Mouse (Mus musculus) bone marrow macrophage, adult 2 months (primary cell): ENCODE data around the gene Exoc7. TPM values are rescaled to one million over a fixed set of nuclear protein-coding genes. Genes with fewer than 3 reads are reported as not detected.

ENCODE experiments used
- H3K27ac ChIP-seq: 2 replicates; pipeline ENCODE4 v1.5.1; 2012; ENCODE audit warnings: low read depth, low read length; ENCODE audit not compliant: insufficient read depth
- H3K4me1 ChIP-seq: 2 replicates; pipeline ENCODE4 v1.6.1; 2012; ENCODE audit warnings: low read length; ENCODE audit not compliant: control insufficient read depth, insufficient read depth
- H3K4me3 ChIP-seq: 2 replicates; pipeline ENCODE4 v1.5.1; 2012; ENCODE audit warnings: mild to moderate bottlenecking, low read length, moderate library complexity; ENCODE audit not compliant: insufficient read depth
- CTCF ChIP-seq: IDR thresholded peaks from 2 replicates; pipeline ENCODE4 v1.5.1; 2012; ENCODE audit warnings: low read depth, mild to moderate bottlenecking, low read length, moderate library complexity
- POLR2A ChIP-seq: IDR thresholded peaks from 2 replicates; pipeline ENCODE4 v1.6.1; 2012; ENCODE audit warnings: mild to moderate bottlenecking, low read depth, low read length, borderline replicate concordance
- polyA plus RNA-seq: library from polyadenylated mRNA; stranded (reverse); fragments of >200 nt; gene quantifications from 2 replicates; pipeline ENCODE4 v1.2.4, GENCODE M21; 2012; ENCODE audit not compliant: missing spikeins, insufficient read depth, insufficient read length

Exoc7 gene
- polyA plus RNA-seq, result 71.8 and 88.2 TPM in 2 replicates

GRCm38 (mm10) chr11:116307019-116307725 lies at the start of gene Exoc7:
Gene Exoc7, minus strand, starts transcription at chr11:116307233.
- Histone ChIP-seq H3K4me1 (0 out of 2 replicates have a peak, but pooled peaks cover 3% of the 10 kb centered on the region), H3K4me3 (peak within 1 kb of the TSS; percentile 93), H3K27ac (0 out of 2 replicates have a peak within 1 kb of the TSS, but pooled peaks have one; percentile 9)
- TF ChIP-seq CTCF (no peak), POLR2A (no peak)

GRCm38 (mm10) chr11:116354521-116354920 lies 47.5 kb upstream of the Exoc7 start:
- no peak overlapping the region for H3K4me3 ChIP-seq
- H3K27ac ChIP-seq, result no peak overlapping the region
- TF ChIP-seq CTCF (no peak), POLR2A (no peak)

GRCm38 (mm10) chr11:116353535-116353934 lies 46.5 kb upstream of the Exoc7 start:
- Histone ChIP-seq H3K27ac (no peak overlapping the region), H3K4me3 (no peak overlapping the region), H3K4me1 (no peaks in the 10 kb centered on the region)
- TF ChIP-seq POLR2A, result no peak
- TF ChIP-seq CTCF, result no peak

More at GRCm38 (mm10) chr11:116354521-116354920, 47.5 kb upstream of the Exoc7 start:
- H3K4me1 ChIP-seq, result no peaks in the 10 kb centered on the region

GRCm38 (mm10) chr11:116351294-116351693 lies 44.3 kb upstream of the Exoc7 start:
- TF ChIP-seq CTCF (no peak), POLR2A (no peak)
- no peak overlapping the region for H3K27ac ChIP-seq
- H3K4me1 ChIP-seq, result no peaks in the 10 kb centered on the region
- no peak overlapping the region for H3K4me3 ChIP-seq

- no peak overlapping the region for H3K27ac ChIP-seq
- TF ChIP-seq POLR2A, result no peak
- TF ChIP-seq CTCF, result no peak
- no peak overlapping the region for H3K4me3 ChIP-seq
- no peaks in the 10 kb centered on the region for H3K4me1 ChIP-seq
Observed at GRCm38 (mm10) chr11:116347955-116348354, 40.9 kb upstream of the Exoc7 start.

GRCm38 (mm10) chr11:116347012-116347411 lies 40.0 kb upstream of the Exoc7 start:
- H3K4me1 ChIP-seq, result no peaks in the 10 kb centered on the region
- TF ChIP-seq CTCF (no peak), POLR2A (no peak)
- H3K27ac ChIP-seq, result no peak overlapping the region
- H3K4me3 ChIP-seq, result no peak overlapping the region

- no peaks in the 10 kb centered on the region for H3K4me1 ChIP-seq
- TF ChIP-seq CTCF, result no peak
- TF ChIP-seq POLR2A, result no peak
Observed at GRCm38 (mm10) chr11:116342069-116342791, 35.2 kb upstream of the Exoc7 start.

GRCm38 (mm10) chr11:116337531-116337930 lies 30.5 kb upstream of the Exoc7 start:
- TF ChIP-seq POLR2A (no peak), CTCF (no peak)
- Histone ChIP-seq H3K4me3 (no peak overlapping the region), H3K27ac (no peak overlapping the region), H3K4me1 (0 out of 2 replicates have a peak, but pooled peaks cover 2% of the 10 kb centered on the region)

More at GRCm38 (mm10) chr11:116342069-116342791, 35.2 kb upstream of the Exoc7 start:
- Histone ChIP-seq H3K4me3 (no peak overlapping the region), H3K27ac (no peak overlapping the region)

GRCm38 (mm10) chr11:116337000-116337399 lies 30.0 kb upstream of the Exoc7 start:
- no peak overlapping the region for H3K4me3 ChIP-seq
- no peak for TF ChIP-seq POLR2A
- no peak for TF ChIP-seq CTCF
- H3K4me1 ChIP-seq, result 0 out of 2 replicates have a peak, but pooled peaks cover 2% of the 10 kb centered on the region
- no peak overlapping the region for H3K27ac ChIP-seq

GRCm38 (mm10) chr11:116336393-116336792 lies 29.4 kb upstream of the Exoc7 start:
- TF ChIP-seq POLR2A, result no peak
- no peak for TF ChIP-seq CTCF
- no peak overlapping the region for H3K27ac ChIP-seq
- no peak overlapping the region for H3K4me3 ChIP-seq
- H3K4me1 ChIP-seq, result 0 out of 2 replicates have a peak, but pooled peaks cover 2% of the 10 kb centered on the region
